Mouse (Mus musculus): ENCODE data around the gene Tex13a. TPM values are rescaled to one million over a fixed set of nuclear protein-coding genes. Genes with fewer than 3 reads are reported as not detected.

Tex13a gene
- not detected in 2 replicates for polyA plus RNA-seq (2012; rRNA removed)

GRCm38 (mm10) chrX:138209480-138209879 is at the start of gene Tex13a:
TSS of gene Tex13a (minus strand) at chrX:138209580.
- DNase-seq, result no peak
- WGBS, result 71% methylated on average over 3 of the region's 3 CpGs
- Histone ChIP-seq H3K4me1 (ENCODE audit: control insufficient read depth, insufficient read depth, low read length) (no peaks in the 10 kb centered on the region), H3K27me3 (ENCODE audit: control insufficient read depth, insufficient read depth, low read length) (no peaks in the 10 kb centered on the region), H3K27ac (ENCODE audit: insufficient read depth, low read length) (no peak within 1 kb of the TSS), H3K4me3 (replicated peaks; ENCODE audit: insufficient read depth, low read depth, low read length) (no peak within 1 kb of the TSS)
- no peak for TF ChIP-seq CTCF (IDR thresholded peaks at IDR 0.05; ENCODE audit: borderline replicate concordance, insufficient read depth, low read depth, low read length)
- TF ChIP-seq POLR2A (IDR thresholded peaks at IDR 0.05; ENCODE audit: borderline replicate concordance, insufficient read depth, low read length), result no peak

- Histone ChIP-seq H3K4me1 (ENCODE audit: control insufficient read depth, insufficient read depth, low read length) (no peaks in the 10 kb centered on the region), H3K27me3 (ENCODE audit: control insufficient read depth, insufficient read depth, low read length) (no peaks in the 10 kb centered on the region), H3K27ac (ENCODE audit: insufficient read depth, low read length) (no peak overlapping the region), H3K4me3 (replicated peaks; ENCODE audit: insufficient read depth, low read depth, low read length) (no peak overlapping the region)
- TF ChIP-seq POLR2A (IDR thresholded peaks at IDR 0.05; ENCODE audit: borderline replicate concordance, insufficient read depth, low read length) (no peak), CTCF (IDR thresholded peaks at IDR 0.05; ENCODE audit: borderline replicate concordance, insufficient read depth, low read depth, low read length) (no peak)
- no peak for DNase-seq
- WGBS, result 69% methylated on average over 4 of the region's 4 CpGs
Observed at GRCm38 (mm10) chrX:138234626-138235025, 25.2 kb upstream of the Tex13a start.

- no peak for DNase-seq
- TF ChIP-seq POLR2A (IDR thresholded peaks at IDR 0.05; ENCODE audit: borderline replicate concordance, insufficient read depth, low read length) (no peak), CTCF (IDR thresholded peaks at IDR 0.05; ENCODE audit: borderline replicate concordance, insufficient read depth, low read depth, low read length) (no peak)
- Histone ChIP-seq H3K4me3 (replicated peaks; ENCODE audit: insufficient read depth, low read depth, low read length) (no peak overlapping the region), H3K27ac (ENCODE audit: insufficient read depth, low read length) (no peak overlapping the region), H3K4me1 (ENCODE audit: control insufficient read depth, insufficient read depth, low read length) (no peaks in the 10 kb centered on the region), H3K27me3 (ENCODE audit: control insufficient read depth, insufficient read depth, low read length) (no peaks in the 10 kb centered on the region)
- 12% methylated on average over 3 of the region's 3 CpGs for WGBS
Observed at GRCm38 (mm10) chrX:138170146-138170545, 39.2 kb downstream of the Tex13a start.
